Comparison of ENCODE assay signal across 35 mouse cellular contexts in genomic region chr8:111066308-111066707, GRCm38 (mm10). TPM values are rescaled to one million over a fixed set of nuclear protein-coding genes. Genes with fewer than 3 reads are reported as not detected.
"Had no signal": no experiment of that assay in that cellular context is flagged by ENCODE, and none has a peak within 500 bp of the region (broad histone marks: within the 10 kb centered on the region; RNA-seq: fewer than 3 reads in every experiment).

No protein-coding gene starts in this region.

- DNase-seq: gastrocnemius, postnatal 14 days; heart, adult 18-20 months; heart, postnatal 10 days; heart, postnatal 4 days; kidney, adult 18-20 months; kidney, adult 8-10 months; kidney, postnatal 10 days; kidney, postnatal 25 days; kidney, postnatal 4 days; liver, embryonic 13.5 days had no signal

- H3K4me2 ChIP-seq: heart, embryonic 12.5 days; hindbrain, embryonic 12.5 days; hindbrain, embryonic 14.5 days; intestine, embryonic 15.5 days; limb, embryonic 12.5 days; liver, embryonic 13.5 days had no signal

- H3K9me3 ChIP-seq: heart, embryonic 10.5 days; heart, embryonic 12.5 days; hindbrain, embryonic 10.5 days; hindbrain, embryonic 12.5 days; intestine, embryonic 15.5 days; limb, embryonic 10.5 days; limb, embryonic 12.5 days; liver, embryonic 13.5 days had no signal

- H3K27ac ChIP-seq: heart, embryonic 10.5 days; hindbrain, embryonic 10.5 days; hindbrain, embryonic 12.5 days; hindbrain, embryonic 14.5 days; intestine, embryonic 15.5 days; layer of hippocampus, adult 2 months; left cerebral cortex, adult 2 months; limb, embryonic 10.5 days; limb, embryonic 12.5 days; liver, embryonic 13.5 days had no signal

- H3K9ac ChIP-seq: heart, embryonic 12.5 days; hindbrain, embryonic 12.5 days; hindbrain, embryonic 14.5 days; intestine, embryonic 15.5 days; limb, embryonic 12.5 days; liver, embryonic 13.5 days had no signal

- H3K27me3 ChIP-seq: heart, embryonic 12.5 days; hindbrain, embryonic 12.5 days; intestine, embryonic 15.5 days; limb, embryonic 12.5 days had no signal

- H3K36me3 ChIP-seq: heart, embryonic 10.5 days; heart, embryonic 12.5 days; hindbrain, embryonic 10.5 days; hindbrain, embryonic 12.5 days; intestine, embryonic 15.5 days; limb, embryonic 10.5 days; limb, embryonic 12.5 days; liver, embryonic 13.5 days had no signal

- H3K4me3 ChIP-seq: heart, embryonic 10.5 days; heart, embryonic 12.5 days; hindbrain, embryonic 10.5 days; hindbrain, embryonic 12.5 days; intestine, embryonic 15.5 days; layer of hippocampus, adult 2 months; left cerebral cortex, adult 2 months; limb, embryonic 10.5 days; limb, embryonic 12.5 days; liver, embryonic 13.5 days had no signal

- ATAC-seq: hindbrain, embryonic 16.5 days; inflammation-experienced regulatory T-cells, adult 6 months; intestine, embryonic 15.5 days; intestine, postnatal 0 days had no signal

RNA-seq across cellular contexts. Expression of gene Exosc6, which starts 10.2 kb away (rescaled TPM):
- total RNA-seq: gastrocnemius, adult 18-20 months; gastrocnemius, adult 8-10 months; gastrocnemius, postnatal 14 days; gastrocnemius, postnatal 4 days; heart, adult 18-20 months; heart, adult 8-10 months; heart, postnatal 10 days; heart, postnatal 25 days; heart, postnatal 4 days; layer of hippocampus, adult 2 months; layer of hippocampus, postnatal 10 days; layer of hippocampus, postnatal 25 days; left cerebral cortex, adult 2 months; left cerebral cortex, postnatal 14 days; left cerebral cortex, postnatal 36 days; liver, adult 2 months had no signal
- polyA plus RNA-seq: hindbrain, embryonic 14.5 days; hindbrain, embryonic 16.5 days; inflammation-experienced regulatory T-cells, adult 6 months; liver, adult 2 months had no signal

RNA-seq across cellular contexts. Expression of gene Clec18a, which starts 25.9 kb away (rescaled TPM):
- total RNA-seq: granulocyte monocyte progenitor cell, adult 5-6 weeks; heart, postnatal 4 days; liver, adult 2 months had no signal
- polyA plus RNA-seq: heart, embryonic 10.5 days; heart, embryonic 12.5 days; heart, embryonic 14.5 days; inflammation-experienced regulatory T-cells, adult 6 months; intestine, postnatal 0 days; limb, embryonic 10.5 days; liver, adult 2 months; liver, embryonic 13.5 days had no signal
